8 mouse cellular contexts compared by ENCODE assay signal in the genomic region with DNA sequence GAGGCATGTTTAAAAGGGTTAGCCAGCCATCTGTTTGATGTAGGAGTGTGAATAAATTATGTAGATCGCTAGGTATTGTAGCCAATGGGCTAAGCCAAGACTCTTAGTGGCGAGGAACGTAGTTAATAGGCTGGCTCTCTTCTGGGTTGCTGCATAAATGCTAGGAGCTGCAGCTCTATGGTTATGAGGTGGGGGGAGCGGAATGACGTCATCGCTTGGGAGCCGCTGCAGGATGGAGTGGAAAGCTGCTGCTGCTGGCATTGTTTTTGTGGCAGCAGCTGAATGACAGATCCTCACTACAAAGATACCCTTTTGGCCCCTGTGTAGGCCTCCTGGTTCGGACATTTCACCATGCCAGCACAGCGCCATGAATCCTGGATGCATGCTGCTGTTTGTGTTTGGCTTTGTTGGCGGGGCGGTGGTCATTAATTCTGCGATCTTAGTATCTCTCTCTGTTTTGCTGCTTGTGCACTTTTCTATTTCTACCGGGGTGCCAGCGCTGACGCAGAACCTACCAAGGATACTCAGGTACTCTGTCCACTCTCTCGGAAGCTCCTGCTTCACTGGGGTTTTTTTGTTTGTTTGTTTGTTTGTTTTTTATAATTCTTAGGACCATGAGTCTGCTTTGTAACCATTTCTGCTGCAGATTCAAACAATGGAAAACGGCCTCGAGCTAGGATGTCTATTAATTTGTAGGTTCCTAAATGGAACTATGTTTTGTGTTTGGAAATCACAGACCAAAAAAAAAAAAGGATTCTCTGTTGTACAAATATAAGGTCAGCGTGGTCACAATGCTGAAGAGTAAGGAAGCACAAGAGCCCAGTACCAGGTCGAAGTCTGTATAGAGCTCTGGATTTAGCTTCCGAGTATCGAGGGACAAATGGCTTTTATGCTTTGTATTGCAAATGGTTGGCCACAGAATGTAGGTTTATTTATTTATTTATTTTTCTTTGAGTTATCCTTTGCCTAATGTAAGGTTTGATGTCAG. TPM values are rescaled to one million over a fixed set of nuclear protein-coding genes. Genes with fewer than 3 reads are reported as not detected.
A peak's percentile ranks its signal among the peaks of the same experiment; 100 is the strongest.
DNase-seq lines count a peak whose midpoint lies in the region; ATAC-seq and TF ChIP-seq lines count a peak whose summit lies in the region.

No protein-coding gene starts in this region.

- no peak for TF ChIP-seq CTCF in intestine, postnatal 0 days (IDR thresholded peaks at IDR 0.05; ENCODE audit: low read depth)

- peaks cover 10% of the 10 kb centered on the region for H3K36me3 ChIP-seq in embryonic facial prominence, embryonic 13.5 days
- H3K36me3 ChIP-seq in intestine, postnatal 0 days (ENCODE audit: control insufficient read depth, insufficient read depth): peaks cover 7% of the 10 kb centered on the region

- no peaks in the 10 kb centered on the region for H3K9me3 ChIP-seq in embryonic facial prominence, embryonic 13.5 days
- H3K9me3 ChIP-seq in intestine, postnatal 0 days (ENCODE audit: control insufficient read depth): no peaks in the 10 kb centered on the region

- H3K9ac ChIP-seq in embryonic facial prominence, embryonic 13.5 days: peak overlapping the region; percentile 77
- H3K9ac ChIP-seq in intestine, postnatal 0 days (ENCODE audit: low read depth, low read length): peak overlapping the region; percentile 5; the same call in 1 of the 2 replicates

- 4% methylated on average over 22 of the region's 22 CpGs for WGBS in embryonic facial prominence, embryonic 13.5 days
- WGBS in intestine, postnatal 0 days: 12% methylated on average over 22 of the region's 22 CpGs

- 0 out of 2 replicates have a peak overlapping the region, but pooled peaks have one; percentile 2 for H3K27ac ChIP-seq in brown adipose tissue, adult 24 weeks (replicated peaks; ENCODE audit: low read depth, low read length)
- peak overlapping the region; percentile 86 for H3K27ac ChIP-seq in embryonic facial prominence, embryonic 13.5 days
- no peak overlapping the region for H3K27ac ChIP-seq in intestine, postnatal 0 days (ENCODE audit: low read depth, low read length)

- DNase-seq in heart, adult 11 months: peak; percentile 98
- DNase-seq in left cerebral cortex, postnatal 14 days (ENCODE audit: low spot score in 2 of 2): peak; percentile 92 to 97
- DNase-seq in mesoderm, embryonic 11.5 days (ENCODE audit: low read depth, low spot score): peak; percentile 97
- peak; percentile 38 for DNase-seq in skeletal muscle tissue, adult 2 months (ENCODE audit: low read depth, low spot score)
- no peak for DNase-seq in natural killer cell, adult 2 months (ENCODE audit: low spot score in 2 of 2)

- ATAC-seq in embryonic facial prominence, embryonic 13.5 days (ENCODE audit: insufficient number of reproducible peaks, insufficient read depth, low FRiP score, low TSS enrichment, low read depth): peak; percentile 92
- ATAC-seq in intestine, postnatal 0 days: peak; percentile 67

- H3K4me1 ChIP-seq in brown adipose tissue, adult 24 weeks (ENCODE audit: control insufficient read depth, insufficient read depth, insufficient read length, low read length): peaks cover 6% of the 10 kb centered on the region
- H3K4me1 ChIP-seq in embryonic facial prominence, embryonic 13.5 days: peaks cover 2% of the 10 kb centered on the region; the same call in 1 of the 2 replicates
- H3K4me1 ChIP-seq in intestine, postnatal 0 days (replicated peaks; ENCODE audit: control insufficient read depth, insufficient read depth, low read length): no peaks in the 10 kb centered on the region

- H3K27me3 ChIP-seq in embryonic facial prominence, embryonic 13.5 days: no peaks in the 10 kb centered on the region
- H3K27me3 ChIP-seq in intestine, postnatal 0 days (replicated peaks; ENCODE audit: control insufficient read depth, insufficient read depth, low read length): no peaks in the 10 kb centered on the region

- peak overlapping the region; percentile 66 for H3K4me3 ChIP-seq in brown adipose tissue, adult 24 weeks (ENCODE audit: insufficient read depth, low read depth, low read length)
- peak overlapping the region; percentile 56 for H3K4me3 ChIP-seq in embryonic facial prominence, embryonic 13.5 days
- H3K4me3 ChIP-seq in intestine, postnatal 0 days (ENCODE audit: low read depth, low read length): peak overlapping the region; percentile 22

- intact Hi-C loops in left cerebral cortex, postnatal 14 days (cut with DNase I): no loop called here

- peak overlapping the region; percentile 73 for H3K4me2 ChIP-seq in embryonic facial prominence, embryonic 13.5 days
- H3K4me2 ChIP-seq in intestine, postnatal 0 days (replicated peaks; ENCODE audit: low read depth): peak overlapping the region; percentile 55

RNA-seq across cellular contexts. Expression of gene Spag9, which starts 48.4 kb away (rescaled TPM):
- 39.2 and 45.7 TPM in 2 replicates for polyA plus RNA-seq in brown adipose tissue, adult 24 weeks (2012; ENCODE audit: insufficient read depth, insufficient read length, missing spikeins)
- polyA plus RNA-seq in embryonic facial prominence, embryonic 13.5 days (2015; fragmentation: Nextera tagmentation; extraction: Ambion mirVana): 46.3 and 56.7 TPM in 2 replicates
- polyA plus RNA-seq in intestine, postnatal 0 days (2015; fragmentation: Nextera tagmentation; extraction: Ambion mirVana): 64.1 and 72.3 TPM in 2 replicates
- 100 to 1,000 TPM; 257 to 273 TPM for total RNA-seq in left cerebral cortex, postnatal 14 days (2021)

Comparison
In these comparisons a context has a peak if more than half of its experiments do, and no peak if none do; other contexts are left out.
1. DNase-seq: peak in heart, adult 11 months (single experiment), left cerebral cortex, postnatal 14 days (2 of 2), mesoderm, embryonic 11.5 days (single experiment) and skeletal muscle tissue, adult 2 months (single experiment); none in natural killer cell, adult 2 months (0 of 2).
2. Peak in every context shown above with its lines, with median percentiles within 50 percentile points of each other: H3K4me3 ChIP-seq.